9 mouse cellular contexts compared by ENCODE assay signal in genomic region chr7:25178787-25179605, GRCm38 (mm10). TPM values are rescaled to one million over a fixed set of nuclear protein-coding genes. Genes with fewer than 3 reads are reported as not detected.
A peak's percentile ranks its signal among the peaks of the same experiment; 100 is the strongest.
DNase-seq lines count a peak whose midpoint lies in the region; ATAC-seq lines count a peak whose summit lies in the region.
"Had no signal": no experiment of that assay in that cellular context is flagged by ENCODE, and none has a peak within 500 bp of the region (broad histone marks: within the 10 kb centered on the region; RNA-seq: fewer than 3 reads in every experiment).

No protein-coding gene starts in this region.

- H3K27ac ChIP-seq in heart, embryonic 11.5 days (ENCODE audit: low read depth, low read length), result no peak overlapping the region
- H3K27ac ChIP-seq in intestine, embryonic 14.5 days (ENCODE audit: low read depth), result no peak overlapping the region
- peak overlapping the region; percentile 99 for H3K27ac ChIP-seq in midbrain, embryonic 13.5 days

- peak overlapping the region; percentile 48 for H3K4me3 ChIP-seq in heart, embryonic 11.5 days (ENCODE audit: low read depth, low read length)
- H3K4me3 ChIP-seq in intestine, embryonic 14.5 days (ENCODE audit: low read depth, low read length), result peak overlapping the region; percentile 42
- peak overlapping the region; percentile 72 for H3K4me3 ChIP-seq in midbrain, embryonic 13.5 days (replicated peaks)

- no peak for ATAC-seq in heart, embryonic 11.5 days (replicated peaks; ENCODE audit: insufficient number of reproducible peaks, low FRiP score, low TSS enrichment)
- ATAC-seq in CD4-positive, CD25-positive, alpha-beta regulatory T cell, adult 4 months, result peak; percentile 17
- ATAC-seq in intestine, embryonic 14.5 days (replicated peaks; ENCODE audit: low FRiP score, low TSS enrichment, low read depth), result peak; percentile 78
- peak; percentile 85 for ATAC-seq in midbrain, embryonic 13.5 days
- no peak; the same call in 1 of the 2 replicates for ATAC-seq in megakaryocyte-erythroid progenitor cell, adult 5-6 weeks (replicated peaks; ENCODE audit: low FRiP score, low TSS enrichment, poor library complexity, severe bottlenecking)

- peak overlapping the region; percentile 83 for H3K4me2 ChIP-seq in heart, embryonic 11.5 days
- H3K4me2 ChIP-seq in intestine, embryonic 14.5 days (ENCODE audit: low read length), result peak overlapping the region; percentile 86
- H3K4me2 ChIP-seq in midbrain, embryonic 13.5 days (replicated peaks), result peak overlapping the region; percentile 83

- H3K9me3 ChIP-seq in heart, embryonic 11.5 days (replicated peaks; ENCODE audit: control insufficient read depth, low read length), result no peaks in the 10 kb centered on the region
- H3K9me3 ChIP-seq in intestine, embryonic 14.5 days (ENCODE audit: control insufficient read depth, low read length), result no peaks in the 10 kb centered on the region
- no peaks in the 10 kb centered on the region for H3K9me3 ChIP-seq in midbrain, embryonic 13.5 days
- H3K9me3 ChIP-seq: G1E had no signal

- H3K4me1 ChIP-seq in heart, embryonic 11.5 days (ENCODE audit: control insufficient read depth, insufficient read depth, low read length), result peaks cover 8% of the 10 kb centered on the region; the same call in 1 of the 2 replicates
- H3K4me1 ChIP-seq in intestine, embryonic 14.5 days (replicated peaks; ENCODE audit: control insufficient read depth, insufficient read depth, low read length), result peaks cover 9% of the 10 kb centered on the region; the same call in 1 of the 2 replicates
- H3K4me1 ChIP-seq in midbrain, embryonic 13.5 days (replicated peaks), result peaks cover 68% of the 10 kb centered on the region

- no peak overlapping the region for H3K9ac ChIP-seq in heart, embryonic 11.5 days (ENCODE audit: low read depth, low read length)
- no peak overlapping the region for H3K9ac ChIP-seq in intestine, embryonic 14.5 days (ENCODE audit: low read length)
- peak overlapping the region; percentile 97 for H3K9ac ChIP-seq in midbrain, embryonic 13.5 days (replicated peaks)

- no peaks in the 10 kb centered on the region for H3K36me3 ChIP-seq in heart, embryonic 11.5 days (ENCODE audit: control insufficient read depth, insufficient read depth, low read length)
- H3K36me3 ChIP-seq in intestine, embryonic 14.5 days (ENCODE audit: control insufficient read depth, insufficient read depth, low read length), result no peaks in the 10 kb centered on the region
- no peaks in the 10 kb centered on the region for H3K36me3 ChIP-seq in midbrain, embryonic 13.5 days
- H3K36me3 ChIP-seq: G1E had no signal

- WGBS in heart, embryonic 11.5 days (ENCODE audit: insufficient replicate concordance), result 1% methylated on average over 56 of the region's 56 CpGs
- under 1% methylated on average over 52 of the region's 56 CpGs for WGBS in intestine, embryonic 14.5 days
- WGBS in midbrain, embryonic 13.5 days, result under 1% methylated on average over 56 of the region's 56 CpGs

- DNase-seq in heart, postnatal 4 days, result no peak
- peak; percentile 59 for DNase-seq in embryo, embryonic 10.5 days (ENCODE audit: low spot score)
- peak; percentile 66 for DNase-seq in intestine, embryonic 14.5 days (ENCODE audit: low spot score)
- peak; percentile 21 for DNase-seq in telencephalon, adult 2 months (ENCODE audit: low read depth, low spot score)

- peaks cover 93% of the 10 kb centered on the region for H3K27me3 ChIP-seq in heart, embryonic 11.5 days (ENCODE audit: control insufficient read depth, insufficient read depth, low read length)
- peaks cover 83% of the 10 kb centered on the region for H3K27me3 ChIP-seq in intestine, embryonic 14.5 days (replicated peaks; ENCODE audit: control insufficient read depth, insufficient read depth, low read length)
- peaks cover 40% of the 10 kb centered on the region for H3K27me3 ChIP-seq in midbrain, embryonic 13.5 days

RNA-seq across cellular contexts. Expression of gene Pou2f2, which starts 0.5 kb away (rescaled TPM):
- polyA plus RNA-seq in heart, embryonic 11.5 days (2014; fragmentation: Nextera tagmentation; extraction: Ambion mirVana), result 0.68 and 0.83 TPM in 2 replicates
- under 1 TPM; 0.36 to 0.79 TPM for total RNA-seq in heart, postnatal 4 days (2021)
- polyA plus RNA-seq in CD4-positive, CD25-positive, alpha-beta regulatory T cell, adult 4 months (2017; shearing (Covaris generic)), result 10 to 100 TPM; 25.9 to 29.4 TPM
- polyA plus RNA-seq in intestine, embryonic 14.5 days (2014; fragmentation: Nextera tagmentation; extraction: Ambion mirVana), result 2.1 and 2.2 TPM in 2 replicates
- 56.2 and 62.0 TPM in 2 replicates for polyA plus RNA-seq in midbrain, embryonic 13.5 days (2015; fragmentation: Nextera tagmentation; extraction: Ambion mirVana)
- 0.40 and 0.57 TPM in 2 replicates for total RNA-seq in megakaryocyte-erythroid progenitor cell, adult 5-6 weeks (2014; fragmentation: Nextera tagmentation)
- total RNA-seq in megakaryocyte-erythroid progenitor cell, adult 5-6 weeks (2017), result 0.91 TPM in 1 of 2 replicates, not detected in the other

RNA-seq across cellular contexts. Expression of gene Dedd2, which starts 41.4 kb away (rescaled TPM):
- 5.3 and 6.7 TPM in 2 replicates for polyA plus RNA-seq in heart, embryonic 11.5 days (2014; fragmentation: Nextera tagmentation; extraction: Ambion mirVana)
- 1 to 10 TPM; 7.2 to 9.6 TPM for total RNA-seq in heart, postnatal 4 days (2021)
- polyA plus RNA-seq in CD4-positive, CD25-positive, alpha-beta regulatory T cell, adult 4 months (2017; shearing (Covaris generic)), result 10 to 100 TPM; 23.6 to 29.8 TPM
- 8.0 and 9.0 TPM in 2 replicates for polyA plus RNA-seq in intestine, embryonic 14.5 days (2014; fragmentation: Nextera tagmentation; extraction: Ambion mirVana)
- 12.5 and 13.3 TPM in 2 replicates for polyA plus RNA-seq in midbrain, embryonic 13.5 days (2015; fragmentation: Nextera tagmentation; extraction: Ambion mirVana)
- 16.0 and 24.9 TPM in 2 replicates for total RNA-seq in megakaryocyte-erythroid progenitor cell, adult 5-6 weeks (2014; fragmentation: Nextera tagmentation)
- total RNA-seq in megakaryocyte-erythroid progenitor cell, adult 5-6 weeks (2017), result 13.5 and 15.2 TPM in 2 replicates

RNA-seq across cellular contexts. Expression of gene Zfp526, which starts 42.2 kb away (rescaled TPM):
- 2.3 and 2.7 TPM in 2 replicates for polyA plus RNA-seq in heart, embryonic 11.5 days (2014; fragmentation: Nextera tagmentation; extraction: Ambion mirVana)
- total RNA-seq in heart, postnatal 4 days (2021), result 10 to 100 TPM in 1 of 2 experiments, 1 to 10 TPM in 1; 9.9 to 10.2 TPM
- 1 to 10 TPM; 2.8 to 3.0 TPM for polyA plus RNA-seq in CD4-positive, CD25-positive, alpha-beta regulatory T cell, adult 4 months (2017; shearing (Covaris generic))
- 3.9 and 4.2 TPM in 2 replicates for polyA plus RNA-seq in intestine, embryonic 14.5 days (2014; fragmentation: Nextera tagmentation; extraction: Ambion mirVana)
- polyA plus RNA-seq in midbrain, embryonic 13.5 days (2015; fragmentation: Nextera tagmentation; extraction: Ambion mirVana), result 2.2 and 2.6 TPM in 2 replicates
- total RNA-seq in megakaryocyte-erythroid progenitor cell, adult 5-6 weeks (2014; fragmentation: Nextera tagmentation), result 18.8 and 20.3 TPM in 2 replicates
- 10.1 and 12.5 TPM in 2 replicates for total RNA-seq in megakaryocyte-erythroid progenitor cell, adult 5-6 weeks (2017)

RNA-seq across cellular contexts. Expression of gene Gsk3a, which starts 58.7 kb away (rescaled TPM):
- polyA plus RNA-seq in heart, embryonic 11.5 days (2014; fragmentation: Nextera tagmentation; extraction: Ambion mirVana), result 10.4 and 11.6 TPM in 2 replicates
- 10 to 100 TPM; 68.2 to 70.9 TPM for total RNA-seq in heart, postnatal 4 days (2021)
- polyA plus RNA-seq in CD4-positive, CD25-positive, alpha-beta regulatory T cell, adult 4 months (2017; shearing (Covaris generic)), result 10 to 100 TPM in 1 of 2 experiments, 1 to 10 TPM in 1; 8.9 to 11.3 TPM
- 13.2 and 13.6 TPM in 2 replicates for polyA plus RNA-seq in intestine, embryonic 14.5 days (2014; fragmentation: Nextera tagmentation; extraction: Ambion mirVana)
- polyA plus RNA-seq in midbrain, embryonic 13.5 days (2015; fragmentation: Nextera tagmentation; extraction: Ambion mirVana), result 13.7 and 15.9 TPM in 2 replicates
- total RNA-seq in megakaryocyte-erythroid progenitor cell, adult 5-6 weeks (2014; fragmentation: Nextera tagmentation), result 97.9 and 123 TPM in 2 replicates
- total RNA-seq in megakaryocyte-erythroid progenitor cell, adult 5-6 weeks (2017), result 49.1 and 74.7 TPM in 2 replicates

Comparison
In these comparisons a context has a peak if more than half of its experiments do, and no peak if none do; other contexts are left out.
1. ATAC-seq: peak in CD4-positive, CD25-positive, alpha-beta regulatory T cell, adult 4 months (single experiment), intestine, embryonic 14.5 days (single experiment) and midbrain, embryonic 13.5 days (single experiment); none in heart, embryonic 11.5 days (single experiment) and megakaryocyte-erythroid progenitor cell, adult 5-6 weeks (single experiment).
2. Peak in every context shown above with its lines, with median percentiles within 50 percentile points of each other: H3K4me2 ChIP-seq and H3K4me3 ChIP-seq.